Mouse (Mus musculus) olfactory bulb, adult 2 months (tissue): Measurements from ENCODE around the gene Mei1.

Experiments
- CTCF ChIP-seq: fragments of 200-500 bp; IDR thresholded peaks from 2 replicates; pipeline ENCODE4 v1.5.1; 2012; ENCODE audit warnings: low read depth, mild to moderate bottlenecking, low read length, moderate library complexity; ENCODE audit not compliant: insufficient read depth
- POLR2A ChIP-seq: fragments of 200-500 bp; IDR thresholded peaks from 2 replicates; pipeline ENCODE4 v1.6.1; 2012; ENCODE audit warnings: mild to moderate bottlenecking, low read depth, low read length, moderate library complexity; ENCODE audit not compliant: insufficient read depth

DNA sequence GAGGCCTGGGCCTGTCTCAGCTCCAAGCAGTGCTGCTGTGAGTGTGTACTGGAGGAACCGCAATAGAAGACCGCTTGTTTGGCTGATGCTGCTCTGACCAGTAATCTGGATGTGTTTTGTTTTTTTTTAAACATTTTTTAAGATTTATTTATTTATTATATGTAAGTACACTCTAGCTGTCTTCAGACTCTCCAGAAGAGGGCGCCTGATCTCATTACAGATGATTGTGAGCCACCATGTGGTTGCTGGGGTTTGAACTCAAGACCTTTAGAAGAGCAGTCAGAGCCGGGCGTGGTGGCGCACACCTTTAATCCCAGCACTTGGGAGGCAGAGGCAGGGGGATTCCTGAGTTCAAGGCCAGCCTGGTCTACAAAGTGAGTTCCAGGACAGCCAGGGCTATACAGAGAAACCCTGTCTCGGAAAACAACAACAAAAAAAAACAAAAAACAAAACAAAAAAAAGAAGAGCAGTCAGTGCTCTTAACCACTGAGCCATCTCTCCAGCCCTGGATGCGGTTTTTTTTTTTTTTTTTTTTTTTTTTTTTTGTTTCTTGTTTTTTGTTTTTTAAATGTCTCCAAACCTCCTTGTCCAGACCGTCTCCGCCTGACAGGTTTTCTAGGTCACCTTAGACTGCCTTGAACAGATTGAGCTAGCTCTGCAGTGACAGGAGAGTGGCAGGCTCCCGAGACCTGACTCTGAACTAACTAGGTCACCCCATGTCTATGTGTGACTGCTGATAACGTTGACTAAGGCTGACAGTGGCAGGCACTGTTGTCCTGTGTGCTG, 33.7 kb upstream of the Mei1 start:
- TF ChIP-seq CTCF (no peak), POLR2A (no peak)
